3 mouse cellular contexts compared by ENCODE assay signal in the genomic region with DNA sequence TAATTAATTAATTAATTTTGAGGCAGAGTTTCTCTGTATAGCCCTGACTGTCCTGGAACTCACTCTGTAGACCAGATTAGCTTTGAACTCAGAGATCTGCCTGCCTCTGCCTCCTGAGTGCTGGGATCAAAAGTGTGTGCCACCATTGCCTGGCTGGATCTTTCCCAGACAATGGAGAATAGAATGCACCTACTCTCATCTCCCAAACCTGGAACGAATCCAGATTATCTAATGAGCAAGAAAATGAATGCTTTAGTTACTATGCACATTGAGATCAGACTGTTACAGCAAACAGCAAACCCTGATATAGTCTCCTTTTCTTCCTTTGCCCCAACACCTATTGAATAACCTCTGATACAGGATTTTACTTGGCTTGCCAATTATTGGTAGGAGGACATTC.
"Had no signal": no experiment of that assay in that cellular context is flagged by ENCODE, and none has a peak within 500 bp of the region (broad histone marks: within the 10 kb centered on the region; RNA-seq: fewer than 3 reads in every experiment).

No protein-coding gene starts in this region.

- DNase-seq: kidney, adult 11 months; kidney, adult 8-10 months; layer of hippocampus, postnatal 36 days had no signal
